Mouse (Mus musculus) embryonic fibroblast, embryonic 13.5 days (primary cell): ENCODE measurements around the gene Slc24a5. TPM values are rescaled to one million over a fixed set of nuclear protein-coding genes. Genes with fewer than 3 reads are reported as not detected.
"Not testable (repeated sequence)": the region's sequence is repeated elsewhere in the genome, so short reads cannot be mapped to it uniquely, and the experiment has no call there.

Source experiments
- H3K27ac ChIP-seq: 2 replicates; pipeline ENCODE4 v1.5.1; 2012; ENCODE audit warnings: low read length, control low read depth, inconsistent platforms; ENCODE audit not compliant: insufficient read depth
- H3K4me1 ChIP-seq: 2 replicates; pipeline ENCODE4 v1.6.1; 2011; ENCODE audit warnings: low read length; ENCODE audit not compliant: control insufficient read depth, insufficient read depth
- H3K4me3 ChIP-seq: 2 replicates; pipeline ENCODE4 v1.5.1; 2011; ENCODE audit warnings: mild to moderate bottlenecking, control low read depth, low read length; ENCODE audit not compliant: insufficient read depth
- CTCF ChIP-seq: IDR thresholded peaks from 2 replicates; pipeline ENCODE4 v1.5.1; 2011; ENCODE audit warnings: mild to moderate bottlenecking, control low read depth, low read length, moderate library complexity, borderline replicate concordance; ENCODE audit not compliant: insufficient read depth
- POLR2A ChIP-seq: IDR thresholded peaks from 2 replicates; pipeline ENCODE4 v1.6.1; 2011; ENCODE audit warnings: low read depth, mild to moderate bottlenecking, control low read depth, low read length, moderate library complexity
- polyA plus RNA-seq: library from polyadenylated mRNA; stranded (reverse); fragments of >200 nt; gene quantifications from 2 replicates; pipeline ENCODE4 v1.2.4, GENCODE M21; 2011; ENCODE audit warnings: low read depth; ENCODE audit not compliant: missing spikeins, insufficient read length

Gene Slc24a5
- polyA plus RNA-seq, 1 experiment: not detected

- Histone ChIP-seq H3K27ac (no peak overlapping the region), H3K4me1 (no peaks in the 10 kb centered on the region), H3K4me3 (no peak overlapping the region)
- TF ChIP-seq CTCF: peak; percentile 53; the same call in 1 of the 2 replicates
- TF ChIP-seq POLR2A: no peak
Measured at GRCm38 (mm10) chr2:125057250-125057815, 10.6 kb upstream of the Slc24a5 start.

DNA sequence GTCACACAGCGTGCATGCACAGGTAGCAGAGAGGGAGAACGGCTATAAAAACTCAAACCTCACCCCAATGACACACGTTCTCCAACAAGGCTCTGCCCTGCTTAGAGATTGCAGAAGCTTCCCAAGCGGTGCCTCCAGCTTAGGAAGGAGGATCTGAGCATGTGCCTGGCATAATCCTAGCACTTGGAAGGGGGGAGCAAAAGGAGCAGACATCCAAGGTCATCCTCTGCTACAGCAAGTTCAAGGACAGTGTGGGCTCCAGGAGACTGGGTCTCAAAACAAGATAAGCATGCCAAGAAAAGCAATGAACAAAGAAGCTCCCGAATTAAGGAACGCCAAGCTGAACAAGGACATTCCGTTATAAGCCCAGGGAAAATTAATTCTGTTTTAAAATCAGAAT, 6.5 kb upstream of the Slc24a5 start:
- H3K27ac ChIP-seq: no peak overlapping the region
- no peak for TF ChIP-seq POLR2A
- TF ChIP-seq CTCF: no peak
- no peak overlapping the region for H3K4me3 ChIP-seq
- no peaks in the 10 kb centered on the region for H3K4me1 ChIP-seq

DNA sequence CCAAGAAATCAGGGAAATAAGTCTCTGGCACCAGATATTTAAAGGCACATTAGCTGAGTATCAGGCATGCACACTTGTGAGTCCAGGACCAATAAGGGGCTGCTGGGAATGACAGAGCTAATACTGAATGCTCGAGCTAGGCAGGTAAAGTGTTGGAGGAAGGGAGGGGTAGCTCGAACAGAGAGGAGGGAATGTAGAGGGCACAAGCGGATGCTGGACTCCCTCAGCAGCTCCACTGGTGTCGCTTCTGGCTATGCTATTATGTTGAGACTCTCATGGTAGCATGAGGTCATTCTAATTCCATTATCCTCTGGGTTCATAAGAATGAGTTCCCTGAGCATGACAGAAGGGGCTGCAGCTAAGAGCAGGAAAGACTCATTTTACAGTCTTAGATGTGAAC, 5.0 kb upstream of the Slc24a5 start:
- TF ChIP-seq CTCF: no peak
- no peak for TF ChIP-seq POLR2A
- Histone ChIP-seq H3K4me3 (no peak overlapping the region), H3K4me1 (no peaks in the 10 kb centered on the region), H3K27ac (no peak overlapping the region)

DNA sequence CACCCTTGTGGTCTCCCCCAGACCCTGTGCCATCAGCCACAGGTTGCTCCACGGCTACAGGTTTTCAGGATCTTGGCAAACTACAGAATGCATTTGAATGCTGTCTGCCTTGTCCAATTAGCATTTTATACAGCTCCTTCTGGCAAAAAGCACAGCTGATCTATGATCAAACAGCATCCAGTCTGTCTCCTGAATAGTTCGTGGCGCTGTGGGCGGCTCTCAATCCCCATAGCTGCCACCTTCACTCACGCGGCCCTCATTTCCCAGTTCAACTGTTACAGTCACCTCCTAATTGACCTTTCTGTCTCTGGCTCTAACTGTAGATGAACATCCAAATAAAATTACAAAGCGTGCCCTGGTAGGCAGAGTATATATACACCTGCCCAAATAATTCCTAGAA, 551 bp upstream of the Slc24a5 start:
- no peak for TF ChIP-seq POLR2A
- no peak for TF ChIP-seq CTCF
- Histone ChIP-seq H3K4me1 (no peaks in the 10 kb centered on the region), H3K27ac (no peak overlapping the region), H3K4me3 (no peak overlapping the region)

- H3K4me3 ChIP-seq: no peak overlapping the region
- no peaks in the 10 kb centered on the region for H3K4me1 ChIP-seq
- TF ChIP-seq CTCF (no peak), POLR2A (no peak)
- H3K27ac ChIP-seq: no peak overlapping the region
Measured at GRCm38 (mm10) chr2:125068696-125069095, 772 bp downstream of the Slc24a5 start.

- Histone ChIP-seq H3K4me3 (no peak overlapping the region), H3K27ac (no peak overlapping the region), H3K4me1 (no peaks in the 10 kb centered on the region)
- no peak for TF ChIP-seq POLR2A
- no peak for TF ChIP-seq CTCF
Measured at GRCm38 (mm10) chr2:125073056-125073780, 5.3 kb downstream of the Slc24a5 start.

DNA sequence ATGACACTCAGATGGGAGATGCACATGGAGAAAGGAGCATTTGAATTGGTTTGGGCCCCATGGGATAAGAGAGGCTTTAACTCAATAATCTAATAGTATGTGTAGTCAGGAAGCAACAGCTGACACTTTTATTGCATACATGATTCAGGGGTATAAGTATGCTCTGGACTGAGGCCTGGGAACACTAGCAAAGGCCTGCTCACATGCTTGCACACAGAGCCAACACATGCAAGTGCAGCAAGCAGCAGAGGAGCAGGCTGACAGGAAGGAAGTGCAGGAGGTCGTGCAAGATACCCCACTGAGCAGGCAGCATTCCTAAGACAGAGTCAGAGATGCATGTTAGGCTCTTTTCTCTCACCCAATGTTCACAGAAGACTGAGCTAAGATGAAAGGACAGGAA, 16.0 kb downstream of the Slc24a5 start:
- Histone ChIP-seq H3K4me1 (peaks cover 6% of the 10 kb centered on the region; the same call in 1 of the 2 replicates), H3K27ac (peak overlapping the region; percentile 34; the same call in 1 of the 2 replicates), H3K4me3 (no peak overlapping the region)
- TF ChIP-seq POLR2A (no peak), CTCF (no peak)

DNA sequence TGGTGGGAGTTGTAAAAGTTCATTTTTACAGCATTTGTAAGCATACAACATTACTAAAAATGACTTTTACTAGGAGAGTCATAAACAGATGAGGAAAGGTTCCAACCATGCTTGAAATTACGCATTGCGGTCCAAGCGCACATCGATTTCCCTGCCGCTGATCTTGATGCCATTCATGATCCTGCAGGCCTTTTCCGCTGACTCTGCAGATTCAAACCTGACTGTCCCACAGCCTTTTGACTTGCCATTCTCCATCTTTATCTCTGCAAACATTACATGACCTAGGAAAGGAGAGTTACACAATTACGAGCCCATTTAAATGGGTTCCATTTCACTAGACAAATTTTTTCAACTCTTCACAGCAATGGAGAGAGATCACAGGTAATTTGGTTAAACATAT, 20.8 kb downstream of the Slc24a5 start:
- H3K4me3 ChIP-seq: no peak overlapping the region
- H3K27ac ChIP-seq: no peak overlapping the region
- TF ChIP-seq CTCF: no peak
- no peak for TF ChIP-seq POLR2A
- 0 out of 2 replicates have a peak, but pooled peaks cover 6% of the 10 kb centered on the region for H3K4me1 ChIP-seq

- H3K4me1 ChIP-seq, H3K4me3 ChIP-seq, H3K27ac ChIP-seq: not testable (repeated sequence)
Measured at GRCm38 (mm10) chr2:125092123-125092522, 24.2 kb downstream of the Slc24a5 start.

GRCm38 (mm10) chr2:125104491-125104890, 36.6 kb downstream of the Slc24a5 start:
- not testable (repeated sequence) for H3K27ac ChIP-seq, H3K4me3 ChIP-seq, H3K4me1 ChIP-seq

- not testable (repeated sequence) for H3K4me3 ChIP-seq, H3K4me1 ChIP-seq, H3K27ac ChIP-seq
Measured at GRCm38 (mm10) chr2:125106536-125106935, 38.6 kb downstream of the Slc24a5 start.
